Mouse (Mus musculus): Measurements from ENCODE around the gene Hist1h4d. TPM values are rescaled to one million over a fixed set of nuclear protein-coding genes. Genes with fewer than 3 reads are reported as not detected.
"Not testable (repeated sequence)": the region's sequence is repeated elsewhere in the genome, so short reads cannot be mapped to it uniquely, and the experiment has no call there.

Gene Hist1h4d
- total RNA-seq, 2 experiments from 2014 or later, result 51.2 to 52.9 TPM

GRCm38 (mm10) chr13:23551146-23551834 lies 30.1 kb upstream of the Hist1h4d start, which contains the start of gene Hist1h4f:
TSS of gene Hist1h4f (minus strand) at chr13:23551648.
- DNase-seq, result peak; percentile 85 to 90

- DNase-seq, result no peak
Measured at GRCm38 (mm10) chr13:23551931-23552914, 29.2 kb upstream of the Hist1h4d start.

- no peak for DNase-seq
Measured at GRCm38 (mm10) chr13:23552962-23553361, 28.4 kb upstream of the Hist1h4d start, which contains the start of gene Hist1h1d. TSS of gene Hist1h1d (plus strand) at chr13:23553262.

GRCm38 (mm10) chr13:23554393-23554792 lies 27.0 kb upstream of the Hist1h4d start:
- no peak for DNase-seq

- peak; percentile 75 to 76 for DNase-seq
Measured at GRCm38 (mm10) chr13:23554925-23555838, 26.2 kb upstream of the Hist1h4d start.

- DNase-seq, result peak; percentile 83 to 85
Measured at GRCm38 (mm10) chr13:23555839-23556416, 25.5 kb upstream of the Hist1h4d start.

GRCm38 (mm10) chr13:23556906-23557305 lies 24.5 kb upstream of the Hist1h4d start:
- no peak for DNase-seq

GRCm38 (mm10) chr13:23560699-23561098 lies 20.7 kb upstream of the Hist1h4d start:
- not testable (repeated sequence) for DNase-seq

- DNase-seq, result not testable (repeated sequence)
Measured at GRCm38 (mm10) chr13:23561531-23561882, 19.9 kb upstream of the Hist1h4d start.

- peak; percentile 95 for DNase-seq
Measured at GRCm38 (mm10) chr13:23561883-23562659, 19.3 kb upstream of the Hist1h4d start, which contains the start of gene Hist1h3e. TSS of gene Hist1h3e (minus strand) at chr13:23562369.

- DNase-seq, result peak in 1 of 2 experiments; percentile 51
Measured at GRCm38 (mm10) chr13:23562699-23563462, 18.5 kb upstream of the Hist1h4d start.

- DNase-seq, result no peak
Measured at GRCm38 (mm10) chr13:23564482-23564881, 16.9 kb upstream of the Hist1h4d start.

- DNase-seq, result not testable (repeated sequence)
Measured at GRCm38 (mm10) chr13:23570261-23571021, 11.0 kb upstream of the Hist1h4d start.

- peak; percentile 81 to 82 for DNase-seq
Measured at GRCm38 (mm10) chr13:23571022-23571503, 10.3 kb upstream of the Hist1h4d start, which contains the start of the genes Hist1h2ae and Hist1h2bg. TSS of gene Hist1h2ae (minus strand) at chr13:23571220. TSS of gene Hist1h2bg (plus strand) at chr13:23571396.

- DNase-seq, result not testable (repeated sequence)
Measured at GRCm38 (mm10) chr13:23571504-23572217, 9.7 kb upstream of the Hist1h4d start.

- DNase-seq, result no peak
Measured at GRCm38 (mm10) chr13:23572218-23573033, 9.0 kb upstream of the Hist1h4d start.

Measured in heart, adult 18-20 months (tissue).